ENCODE assay signal across 8 mouse cellular contexts in genomic region chr10:41937176-41937575, GRCm38 (mm10).
DNase-seq lines count a peak whose midpoint lies in the region; ATAC-seq and TF ChIP-seq lines count a peak whose summit lies in the region.

No protein-coding gene starts in this region.

- TF ChIP-seq CTCF in gastrocnemius, adult 2 months (IDR thresholded peaks at IDR 0.05): no peak

- intact Hi-C loops in gastrocnemius, adult 2 months (cut with DNase I): no loop called here

- H3K4me3 ChIP-seq in gastrocnemius, adult 2 months: no peak overlapping the region

- H3K27ac ChIP-seq in gastrocnemius, adult 2 months: peak overlapping the region; percentile 66

- no peak for ATAC-seq in erythroblast, adult 5-6 weeks (replicated peaks; ENCODE audit: low FRiP score, poor library complexity, severe bottlenecking)

- DNase-seq in gastrocnemius, adult 2 months: no peak
- no peak for DNase-seq in gastrocnemius, postnatal 25 days
- peak; percentile 91 for DNase-seq in 416B (ENCODE audit: low read depth)
- DNase-seq in embryo, embryonic 11 days: peak; percentile 11
- DNase-seq in lung, postnatal 10 days: peak; percentile 28
- no peak for DNase-seq in left cerebral cortex, adult 18-20 months (ENCODE audit: low spot score in 2 of 2)
- no peak for DNase-seq in ovary, postnatal 36 days (ENCODE audit: low spot score)

Comparison
In these comparisons a context has a peak if more than half of its experiments do, and no peak if none do; other contexts are left out.
1. DNase-seq: peak in 416B (single experiment), embryo, embryonic 11 days (single experiment) and lung, postnatal 10 days (single experiment); none in gastrocnemius, adult 2 months (single experiment), gastrocnemius, postnatal 25 days (single experiment), left cerebral cortex, adult 18-20 months (0 of 2) and ovary, postnatal 36 days (single experiment).